Mouse (Mus musculus) lung, embryonic 15.5 days (tissue): ENCODE measurements around the gene Lin52. TPM values are rescaled to one million over a fixed set of nuclear protein-coding genes. Genes with fewer than 3 reads are reported as not detected.

Source experiments
- ATAC-seq: fragments of 200-750 bp; cut with Nextera tagmentation; 2 replicates; pipeline ENCODE4 v1.8.0; 2017; ENCODE audit warnings: moderate number of reproducible peaks, borderline replicate concordance; ENCODE audit not compliant: low FRiP score, low TSS enrichment; ENCODE audit errors: extremely low read depth
- H3K27ac ChIP-seq: fragments of 300-500 bp; sonication (generic); 2 replicates; pipeline ENCODE4 v1.5.1; 2015; ENCODE audit warnings: moderate library complexity, mild to moderate bottlenecking, inconsistent platforms
- H3K27me3 ChIP-seq: fragments of 300-500 bp; sonication (generic); 2 replicates; pipeline ENCODE4 v1.6.1; 2015; ENCODE audit warnings: inconsistent platforms
- H3K36me3 ChIP-seq: fragments of 300-500 bp; sonication (generic); 2 replicates; pipeline ENCODE4 v1.6.1; 2015; ENCODE audit warnings: inconsistent platforms
- H3K4me1 ChIP-seq: fragments of 300-500 bp; sonication (generic); 2 replicates; pipeline ENCODE4 v1.6.1; 2015; ENCODE audit warnings: inconsistent platforms
- H3K4me2 ChIP-seq: fragments of 300-500 bp; sonication (generic); 2 replicates; pipeline ENCODE4 v1.6.1; 2015; ENCODE audit warnings: inconsistent platforms, mild to moderate bottlenecking, moderate library complexity
- H3K4me3 ChIP-seq: fragments of 300-500 bp; sonication (generic); 2 replicates; pipeline ENCODE4 v1.5.1; 2015; ENCODE audit warnings: mild to moderate bottlenecking, inconsistent platforms
- H3K9ac ChIP-seq: fragments of 300-500 bp; sonication (generic); 2 replicates; pipeline ENCODE4 v1.6.1; 2015; ENCODE audit warnings: inconsistent platforms
- H3K9me3 ChIP-seq: fragments of 300-500 bp; sonication (generic); 2 replicates; pipeline ENCODE4 v1.6.1; 2016; ENCODE audit warnings: inconsistent platforms
- WGBS: fragments of 180-500 bp; shearing (Covaris S2); methylation state at CpG from one replicate; pipeline ENCODE4 v1.1.7; 2015; 5-methylcytosine and 5-hydroxymethylcytosine counted together
- polyA plus RNA-seq: library from polyadenylated mRNA; unstranded; fragments of >200 nt; fragmentation: Nextera tagmentation; extraction: Ambion mirVana; gene quantifications from 2 replicates; pipeline ENCODE4 v1.2.1, GENCODE M21; 2015

Gene Lin52
- polyA plus RNA-seq, 1 experiment from 2014 or later, result 22.2 TPM

- no peak overlapping the region for H3K9ac ChIP-seq
- no peaks in the 10 kb centered on the region for H3K9me3 ChIP-seq
- no peak overlapping the region for H3K27ac ChIP-seq
- no peaks in the 10 kb centered on the region for H3K36me3 ChIP-seq
- WGBS, result 39% methylated on average over 2 of the region's 2 CpGs
- no peaks in the 10 kb centered on the region for H3K27me3 ChIP-seq
- no peak overlapping the region for H3K4me2 ChIP-seq
- ATAC-seq, result no peak
- no peaks in the 10 kb centered on the region for H3K4me1 ChIP-seq
- no peak overlapping the region for H3K4me3 ChIP-seq
These were observed 30.0 kb downstream of the Lin52 start for GRCm38 (mm10) chr12:84481251-84481650.

- H3K4me3 ChIP-seq, result no peak overlapping the region
- no peaks in the 10 kb centered on the region for H3K36me3 ChIP-seq
- WGBS, result 81% methylated on average over 14 of the region's 14 CpGs
- peaks cover 8% of the 10 kb centered on the region for H3K4me1 ChIP-seq
- H3K9me3 ChIP-seq, result no peaks in the 10 kb centered on the region
- ATAC-seq, result no peak
- no peak overlapping the region for H3K27ac ChIP-seq
- no peaks in the 10 kb centered on the region for H3K27me3 ChIP-seq
- H3K4me2 ChIP-seq, result no peak overlapping the region
- H3K9ac ChIP-seq, result no peak overlapping the region
These were observed 31.8 kb downstream of the Lin52 start for GRCm38 (mm10) chr12:84482778-84483585.

DNA sequence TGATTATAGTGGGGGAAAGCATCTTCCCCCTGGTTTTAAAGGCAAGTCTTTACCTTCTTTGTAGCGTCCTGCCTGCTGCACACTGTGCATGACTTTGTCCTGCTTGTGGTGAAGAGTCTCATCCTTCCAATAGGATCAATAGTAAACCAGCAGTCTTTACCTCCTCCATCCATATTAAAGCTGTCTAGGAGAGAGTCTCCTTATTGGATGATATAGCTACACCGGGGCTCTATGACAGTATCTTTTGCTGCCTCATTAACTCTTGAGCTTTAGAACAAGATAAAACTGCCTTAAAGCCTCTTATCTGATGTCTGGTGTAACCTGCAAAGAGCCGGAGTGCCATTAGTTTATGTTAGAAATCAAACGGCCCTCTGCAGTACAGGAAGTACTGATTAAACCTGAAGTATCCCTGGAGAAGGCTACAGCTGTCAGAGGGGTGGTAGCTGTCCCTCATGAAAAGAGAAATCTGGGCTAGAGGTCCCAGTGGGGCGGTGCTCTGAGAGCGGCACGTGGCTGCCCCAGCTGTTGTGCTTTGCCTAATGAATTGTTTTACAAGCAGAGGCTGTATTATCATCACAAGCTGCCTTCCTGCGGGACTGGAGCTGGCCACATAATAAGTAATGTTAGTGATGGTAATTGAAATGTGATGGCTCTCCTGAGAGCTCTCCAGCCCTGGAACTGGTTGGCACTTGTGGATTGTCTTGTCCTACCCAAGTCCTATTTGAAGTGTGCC, 36.3 kb downstream of the Lin52 start:
- Histone ChIP-seq H3K4me1 (peaks cover 19% of the 10 kb centered on the region), H3K4me2 (no peak overlapping the region), H3K9me3 (no peaks in the 10 kb centered on the region), H3K27ac (no peak overlapping the region), H3K27me3 (no peaks in the 10 kb centered on the region), H3K36me3 (no peaks in the 10 kb centered on the region), H3K9ac (no peak overlapping the region), H3K4me3 (no peak overlapping the region)
- ATAC-seq, result no peak
- 21% methylated on average over 8 of the region's 8 CpGs for WGBS

- H3K9me3 ChIP-seq, result no peaks in the 10 kb centered on the region
- no peak overlapping the region for H3K4me3 ChIP-seq
- H3K4me2 ChIP-seq, result no peak overlapping the region
- no peaks in the 10 kb centered on the region for H3K36me3 ChIP-seq
- H3K27ac ChIP-seq, result no peak overlapping the region
- peaks cover 5% of the 10 kb centered on the region; the same call in 1 of the 2 replicates for H3K4me1 ChIP-seq
- WGBS, result 95% methylated on average over 1 of the region's 1 CpGs
- H3K9ac ChIP-seq, result no peak overlapping the region
- H3K27me3 ChIP-seq, result no peaks in the 10 kb centered on the region
- no peak for ATAC-seq
These were observed 45.6 kb downstream of the Lin52 start for GRCm38 (mm10) chr12:84496795-84497194.

- Histone ChIP-seq H3K4me1 (no peaks in the 10 kb centered on the region), H3K36me3 (no peaks in the 10 kb centered on the region), H3K4me3 (no peak overlapping the region), H3K27me3 (no peaks in the 10 kb centered on the region), H3K9me3 (no peaks in the 10 kb centered on the region), H3K9ac (no peak overlapping the region), H3K4me2 (no peak overlapping the region), H3K27ac (no peak overlapping the region)
- WGBS, result 36% methylated on average over 8 of the region's 8 CpGs
- ATAC-seq, result no peak
These were observed 49.5 kb downstream of the Lin52 start for GRCm38 (mm10) chr12:84500528-84501263.

GRCm38 (mm10) chr12:84501278-84501677, 50.1 kb downstream of the Lin52 start:
- WGBS, result 64% methylated on average over 4 of the region's 4 CpGs
- Histone ChIP-seq H3K27ac (no peak overlapping the region), H3K4me3 (no peak overlapping the region)

DNA sequence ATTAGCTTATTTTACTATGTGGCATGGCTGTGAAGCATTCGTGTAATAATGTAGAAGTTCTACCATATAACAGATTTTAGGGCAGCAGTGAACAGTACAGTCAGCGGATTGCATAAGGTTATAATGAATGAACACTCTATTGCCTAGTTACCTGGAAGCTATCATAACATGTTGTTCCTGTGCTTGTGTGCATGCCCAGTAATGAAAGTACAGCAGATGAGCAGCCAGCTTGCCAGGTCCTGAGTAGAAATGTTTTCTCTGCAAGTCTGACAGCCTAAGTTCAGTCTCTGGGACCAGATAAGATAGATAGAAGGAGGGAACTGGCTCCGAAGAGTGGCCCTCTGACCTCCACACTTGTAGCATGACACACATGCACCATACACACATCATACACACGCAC, 55.6 kb downstream of the Lin52 start:
- WGBS, result 83% methylated on average over 4 of the region's 4 CpGs

More at GRCm38 (mm10) chr12:84501278-84501677, 50.1 kb downstream of the Lin52 start:
- H3K36me3 ChIP-seq, result no peaks in the 10 kb centered on the region
- H3K4me2 ChIP-seq, result no peak overlapping the region
- H3K27me3 ChIP-seq, result no peaks in the 10 kb centered on the region
- no peaks in the 10 kb centered on the region for H3K4me1 ChIP-seq
- no peaks in the 10 kb centered on the region for H3K9me3 ChIP-seq
- no peak for ATAC-seq
- H3K9ac ChIP-seq, result no peak overlapping the region

DNA sequence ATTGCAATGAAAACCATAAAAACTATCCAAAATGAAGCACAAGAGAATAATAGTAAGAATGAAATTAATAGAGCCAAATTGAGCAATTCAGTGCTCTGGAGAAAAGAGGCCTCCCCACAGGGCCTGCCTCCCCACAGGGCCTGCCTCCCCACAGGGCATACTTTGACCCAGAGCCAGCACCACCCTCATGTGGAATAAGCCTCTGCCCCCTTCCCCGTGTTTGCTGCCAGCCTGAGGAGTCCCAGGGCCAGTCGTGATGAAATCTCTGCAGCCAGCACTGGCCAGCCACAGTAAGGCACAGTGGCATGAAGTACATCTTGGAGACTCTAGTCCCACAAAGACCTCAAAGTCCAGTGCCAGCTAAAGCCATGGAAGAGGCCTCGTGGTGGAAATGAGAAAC, 60.8 kb downstream of the Lin52 start:
- no peaks in the 10 kb centered on the region for H3K36me3 ChIP-seq
- no peaks in the 10 kb centered on the region for H3K4me1 ChIP-seq
- ATAC-seq, result no peak
- H3K27ac ChIP-seq, result no peak overlapping the region
- no peak overlapping the region for H3K4me2 ChIP-seq
- 67% methylated on average over 3 of the region's 3 CpGs for WGBS
- no peak overlapping the region for H3K4me3 ChIP-seq
- no peaks in the 10 kb centered on the region for H3K27me3 ChIP-seq
- no peaks in the 10 kb centered on the region for H3K9me3 ChIP-seq
- H3K9ac ChIP-seq, result no peak overlapping the region

More for the DNA sequence above, 55.6 kb downstream of the Lin52 start:
- H3K4me1 ChIP-seq, result no peaks in the 10 kb centered on the region
- no peak overlapping the region for H3K27ac ChIP-seq
- no peaks in the 10 kb centered on the region for H3K36me3 ChIP-seq
- H3K9me3 ChIP-seq, result no peaks in the 10 kb centered on the region
- no peak overlapping the region for H3K4me3 ChIP-seq
- H3K4me2 ChIP-seq, result no peak overlapping the region
- H3K9ac ChIP-seq, result no peak overlapping the region
- ATAC-seq, result no peak
- no peaks in the 10 kb centered on the region for H3K27me3 ChIP-seq

- ATAC-seq, result no peak
- Histone ChIP-seq H3K9ac (no peak overlapping the region), H3K4me3 (no peak overlapping the region), H3K27ac (no peak overlapping the region), H3K4me1 (no peaks in the 10 kb centered on the region), H3K9me3 (no peaks in the 10 kb centered on the region), H3K36me3 (no peaks in the 10 kb centered on the region), H3K4me2 (no peak overlapping the region), H3K27me3 (no peaks in the 10 kb centered on the region)
- WGBS, result 79% methylated on average over 4 of the region's 4 CpGs
These were observed 64.3 kb downstream of the Lin52 start for GRCm38 (mm10) chr12:84515486-84515885.

DNA sequence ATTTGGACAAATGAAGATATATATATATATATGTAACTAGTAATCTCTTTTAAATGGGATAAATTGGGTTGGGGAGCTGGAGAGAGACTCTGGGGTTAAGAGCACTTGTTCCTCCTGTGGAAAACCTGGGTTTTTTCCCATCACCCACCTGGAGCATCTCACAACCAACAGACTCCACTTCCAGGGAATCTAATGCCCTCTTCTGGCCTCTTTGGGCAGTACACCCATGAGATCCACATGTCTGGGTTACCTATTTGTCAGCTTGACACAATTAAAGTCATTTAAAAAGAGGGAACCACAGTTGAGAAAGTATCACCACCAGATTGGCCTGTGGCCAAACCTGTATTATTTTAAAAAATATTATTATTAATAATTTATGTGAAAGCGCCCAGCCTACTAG, 65.4 kb downstream of the Lin52 start:
- Histone ChIP-seq H3K27ac (no peak overlapping the region), H3K27me3 (no peaks in the 10 kb centered on the region), H3K9ac (no peak overlapping the region), H3K4me1 (no peaks in the 10 kb centered on the region), H3K9me3 (no peaks in the 10 kb centered on the region), H3K4me3 (no peak overlapping the region), H3K36me3 (no peaks in the 10 kb centered on the region), H3K4me2 (no peak overlapping the region)
- WGBS, result 97% methylated on average over 1 of the region's 1 CpGs
- ATAC-seq, result no peak

DNA sequence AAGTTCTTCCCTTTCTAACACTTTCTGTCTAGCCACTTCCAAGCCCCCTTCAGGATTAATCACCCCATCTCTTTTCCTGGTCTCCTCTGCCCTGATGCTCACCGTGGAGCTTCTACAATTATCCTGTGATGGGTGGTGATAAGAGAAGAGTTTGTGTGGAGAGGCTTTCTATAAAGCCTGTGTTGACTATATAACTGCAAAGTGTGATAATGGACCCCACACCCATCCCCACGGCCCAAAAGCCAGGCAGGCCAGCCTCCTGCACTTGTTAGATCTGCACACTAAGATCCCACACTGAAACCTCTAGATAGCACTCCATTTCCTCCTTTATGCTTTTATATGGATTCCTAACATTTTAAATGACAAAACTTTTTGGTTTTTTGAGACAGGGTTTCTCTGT, 66.8 kb downstream of the Lin52 start:
- Histone ChIP-seq H3K36me3 (no peaks in the 10 kb centered on the region), H3K4me1 (no peaks in the 10 kb centered on the region), H3K27me3 (no peaks in the 10 kb centered on the region), H3K4me3 (no peak overlapping the region), H3K9ac (no peak overlapping the region), H3K27ac (no peak overlapping the region), H3K4me2 (no peak overlapping the region), H3K9me3 (no peaks in the 10 kb centered on the region)
- no peak for ATAC-seq
- 66% methylated on average over 2 of the region's 2 CpGs for WGBS

DNA sequence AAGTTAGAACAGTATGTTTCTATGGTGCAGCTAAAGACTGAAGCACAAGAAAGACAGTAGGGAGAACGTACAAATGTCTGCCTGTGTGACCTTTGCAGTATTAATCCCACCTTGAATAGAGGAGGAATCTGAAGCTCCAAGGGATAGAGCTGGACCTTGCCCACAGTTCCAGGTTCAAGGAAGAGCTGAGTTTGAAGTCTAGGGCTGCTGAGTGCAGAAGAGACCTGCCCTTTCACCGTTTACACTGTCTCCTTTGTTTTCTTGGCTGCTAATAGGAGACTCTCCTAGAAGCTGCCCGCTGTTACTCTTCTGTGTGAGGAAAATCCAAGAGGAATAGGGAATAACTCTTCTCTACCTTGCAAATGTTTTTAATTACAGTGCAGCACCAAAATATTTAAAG, 72.5 kb downstream of the Lin52 start:
- ATAC-seq, result no peak
- H3K4me2 ChIP-seq, result no peak overlapping the region
- WGBS, result 60% methylated on average over 3 of the region's 3 CpGs
- H3K4me3 ChIP-seq, result no peak overlapping the region
- no peak overlapping the region for H3K27ac ChIP-seq
- H3K9ac ChIP-seq, result no peak overlapping the region
- H3K4me1 ChIP-seq, result no peaks in the 10 kb centered on the region
- H3K9me3 ChIP-seq, result no peaks in the 10 kb centered on the region
- no peaks in the 10 kb centered on the region for H3K36me3 ChIP-seq
- no peaks in the 10 kb centered on the region for H3K27me3 ChIP-seq
